Mouse (Mus musculus) forebrain, embryonic 14.5 days (tissue): Measurements from ENCODE around the gene Taf1c. TPM values are rescaled to one million over a fixed set of nuclear protein-coding genes. Genes with fewer than 3 reads are reported as not detected.

Experiments used
- ATAC-seq: fragments of 200-750 bp; cut with Nextera tagmentation; 2 replicates; pipeline ENCODE4 v1.8.0; 2017; ENCODE audit warnings: mild to moderate bottlenecking, moderate library complexity
- DNase-seq: peaks from one replicate; pipeline ENCODE4 v3.0.0-alpha.2; 2015; ENCODE audit warnings: low spot score
- H3K27ac ChIP-seq: fragments of 300-500 bp; sonication (generic); 2 replicates; pipeline ENCODE4 v1.5.1; 2014; ENCODE audit warnings: low read depth, mild to moderate bottlenecking, control low read depth, low read length, moderate library complexity
- H3K27me3 ChIP-seq: fragments of 300-500 bp; sonication (generic); replicated peaks from 2 replicates; pipeline ENCODE4 v1.6.1; 2014; ENCODE audit warnings: low read length, control low read depth, mixed read lengths; ENCODE audit not compliant: control insufficient read depth, insufficient read depth
- H3K36me3 ChIP-seq: fragments of 300-500 bp; sonication (generic); 2 replicates; pipeline ENCODE4 v1.6.1; 2014; ENCODE audit warnings: low read length, control low read depth; ENCODE audit not compliant: control insufficient read depth, insufficient read depth
- H3K4me1 ChIP-seq: fragments of 300-500 bp; sonication (generic); 2 replicates; pipeline ENCODE4 v1.6.1; 2014; ENCODE audit warnings: antibody characterized with exemption, low read length, control low read depth; ENCODE audit not compliant: control insufficient read depth, insufficient read depth
- H3K4me2 ChIP-seq: fragments of 300-500 bp; sonication (generic); 2 replicates; pipeline ENCODE4 v1.6.1; 2014; ENCODE audit warnings: mild to moderate bottlenecking, control low read depth, low read length
- H3K4me3 ChIP-seq: fragments of 300-500 bp; sonication (generic); 2 replicates; pipeline ENCODE4 v1.5.1; 2014; ENCODE audit warnings: low read depth, low read length, control low read depth
- H3K9ac ChIP-seq: fragments of 300-500 bp; sonication (generic); 2 replicates; pipeline ENCODE4 v1.6.1; 2014; ENCODE audit warnings: mild to moderate bottlenecking, low read length, control low read depth, moderate library complexity
- H3K9me3 ChIP-seq: fragments of 300-500 bp; sonication (generic); replicated peaks from 2 replicates; pipeline ENCODE4 v1.6.1; 2016; ENCODE audit warnings: low read length, control low read depth, mixed read lengths; ENCODE audit not compliant: control insufficient read depth
- WGBS: fragments of 180-500 bp; shearing (Covaris S2); extraction: QIAGEN DNeasy Blood & Tissue Kit; methylation state at CpG from one replicate; pipeline ENCODE4 v1.1.7; 2014; 5-methylcytosine and 5-hydroxymethylcytosine counted together
- polyA plus RNA-seq: library from polyadenylated mRNA; unstranded; fragments of >200 nt; fragmentation: Nextera tagmentation; extraction: Ambion mirVana; gene quantifications from 2 replicates; pipeline ENCODE4 v1.2.1, GENCODE M21; 2014

Gene Taf1c
- polyA plus RNA-seq, 1 experiment from 2014 or later: 13.7 TPM

- DNase-seq (no peak), ATAC-seq (no peak)
- Histone ChIP-seq H3K36me3 (no peaks in the 10 kb centered on the region), H3K27me3 (no peaks in the 10 kb centered on the region; the same call in 1 of the 2 replicates), H3K9me3 (no peaks in the 10 kb centered on the region), H3K27ac (no peak overlapping the region), H3K4me3 (no peak overlapping the region), H3K4me1 (no peaks in the 10 kb centered on the region), H3K9ac (no peak overlapping the region), H3K4me2 (no peak overlapping the region)
- WGBS: 75% methylated on average over 6 of the region's 6 CpGs
Observed at GRCm38 (mm10) chr8:119620116-119620840, 15.3 kb upstream of the Taf1c start.

GRCm38 (mm10) chr8:119618887-119619286 is 13.9 kb upstream of the Taf1c start:
- Histone ChIP-seq H3K4me1 (no peaks in the 10 kb centered on the region), H3K27me3 (no peaks in the 10 kb centered on the region), H3K4me2 (no peak overlapping the region), H3K27ac (no peak overlapping the region), H3K9me3 (no peaks in the 10 kb centered on the region), H3K4me3 (no peak overlapping the region), H3K9ac (no peak overlapping the region), H3K36me3 (no peaks in the 10 kb centered on the region)
- DNase-seq (no peak), ATAC-seq (no peak)
- WGBS: 79% methylated on average over 5 of the region's 5 CpGs

- H3K27me3 ChIP-seq: no peaks in the 10 kb centered on the region
- no peaks in the 10 kb centered on the region for H3K9me3 ChIP-seq
- H3K27ac ChIP-seq: no peak overlapping the region
- no peak overlapping the region for H3K4me3 ChIP-seq
- DNase-seq (no peak), ATAC-seq (no peak)
- no peaks in the 10 kb centered on the region for H3K36me3 ChIP-seq
- no peak overlapping the region for H3K9ac ChIP-seq
- H3K4me1 ChIP-seq: no peaks in the 10 kb centered on the region
- 88% methylated on average over 5 of the region's 5 CpGs for WGBS
- no peak overlapping the region for H3K4me2 ChIP-seq
Observed at GRCm38 (mm10) chr8:119617586-119617985, 12.6 kb upstream of the Taf1c start.

GRCm38 (mm10) chr8:119616811-119617210 is 11.8 kb upstream of the Taf1c start:
- Histone ChIP-seq H3K4me2 (no peak overlapping the region), H3K9me3 (no peaks in the 10 kb centered on the region), H3K27ac (no peak overlapping the region), H3K36me3 (no peaks in the 10 kb centered on the region), H3K4me1 (no peaks in the 10 kb centered on the region), H3K9ac (no peak overlapping the region), H3K4me3 (no peak overlapping the region), H3K27me3 (no peaks in the 10 kb centered on the region)
- DNase-seq (no peak), ATAC-seq (no peak)
- 86% methylated on average over 4 of the region's 4 CpGs for WGBS

GRCm38 (mm10) chr8:119616358-119616757 is 11.3 kb upstream of the Taf1c start:
- no peak overlapping the region for H3K27ac ChIP-seq
- ATAC-seq (no peak), DNase-seq (no peak)
- WGBS: 70% methylated on average over 7 of the region's 7 CpGs
- no peak overlapping the region for H3K4me3 ChIP-seq
- H3K36me3 ChIP-seq: no peaks in the 10 kb centered on the region
- no peaks in the 10 kb centered on the region for H3K9me3 ChIP-seq
- H3K4me2 ChIP-seq: no peak overlapping the region
- no peaks in the 10 kb centered on the region for H3K4me1 ChIP-seq
- H3K9ac ChIP-seq: no peak overlapping the region
- H3K27me3 ChIP-seq: no peaks in the 10 kb centered on the region

- no peaks in the 10 kb centered on the region for H3K27me3 ChIP-seq
- no peak overlapping the region for H3K27ac ChIP-seq
- H3K4me3 ChIP-seq: no peak overlapping the region
- no peaks in the 10 kb centered on the region for H3K4me1 ChIP-seq
- DNase-seq: no peak
- no peaks in the 10 kb centered on the region for H3K9me3 ChIP-seq
- 82% methylated on average over 14 of the region's 14 CpGs for WGBS
- no peak for ATAC-seq
- H3K36me3 ChIP-seq: no peaks in the 10 kb centered on the region
- no peak overlapping the region for H3K9ac ChIP-seq
- H3K4me2 ChIP-seq: no peak overlapping the region
Observed at GRCm38 (mm10) chr8:119615096-119615495, 10.1 kb upstream of the Taf1c start.

GRCm38 (mm10) chr8:119612471-119612870 is 7.4 kb upstream of the Taf1c start, which contains the start of gene Adad2:
Gene Adad2 (plus strand): TSS chr8:119612747.
- WGBS: 86% methylated on average over 26 of the region's 26 CpGs
- H3K9me3 ChIP-seq: no peaks in the 10 kb centered on the region
- no peak within 1 kb of the TSS for H3K9ac ChIP-seq
- no peak within 1 kb of the TSS for H3K4me2 ChIP-seq
- H3K27me3 ChIP-seq: no peaks in the 10 kb centered on the region
- ATAC-seq: no peak
- H3K36me3 ChIP-seq: no peaks in the 10 kb centered on the region
- no peak within 1 kb of the TSS for H3K4me3 ChIP-seq
- H3K4me1 ChIP-seq: no peaks in the 10 kb centered on the region
- DNase-seq: no peak
- no peak within 1 kb of the TSS for H3K27ac ChIP-seq

GRCm38 (mm10) chr8:119606224-119606623 is 1.2 kb upstream of the Taf1c start:
- Histone ChIP-seq H3K4me1 (peaks cover 8% of the 10 kb centered on the region), H3K4me3 (no peak overlapping the region), H3K9me3 (no peaks in the 10 kb centered on the region), H3K36me3 (peaks cover 16% of the 10 kb centered on the region), H3K27me3 (no peaks in the 10 kb centered on the region), H3K4me2 (no peak overlapping the region), H3K27ac (no peak overlapping the region), H3K9ac (no peak overlapping the region)
- DNase-seq: no peak
- 89% methylated on average over 2 of the region's 2 CpGs for WGBS
- ATAC-seq: no peak

- DNase-seq: no peak
- Histone ChIP-seq H3K27me3 (no peaks in the 10 kb centered on the region), H3K36me3 (peaks cover 34% of the 10 kb centered on the region), H3K9ac (peak overlapping the region; percentile 84), H3K9me3 (no peaks in the 10 kb centered on the region), H3K4me3 (peak overlapping the region; percentile 77), H3K4me2 (peak overlapping the region; percentile 92), H3K4me1 (peaks cover 8% of the 10 kb centered on the region), H3K27ac (no peak overlapping the region)
- peak; percentile 34; the same call in 1 of the 2 replicates for ATAC-seq
- WGBS: 40% methylated on average over 12 of the region's 12 CpGs
Observed at GRCm38 (mm10) chr8:119604398-119604803, 621 bp downstream of the Taf1c start.
